Mouse (Mus musculus) heart, postnatal 14 days (tissue): ENCODE measurements around the gene Serpinf2. TPM values are rescaled to one million over a fixed set of nuclear protein-coding genes. Genes with fewer than 3 reads are reported as not detected.

Source experiments
- DNase-seq, 2 experiments: peaks; one replicate each; pipeline ENCODE4 v3.0.0; 2021 to 2022
- intact Hi-C: fragments of 180-260 bp; cut with DNase I; formaldehyde crosslinking; loops from one replicate; pipeline ENCODE4 v1.15.1; 2025
- long read RNA-seq, 2 experiments: library from polyadenylated mRNA; stranded (forward); transcript quantifications; one replicate each; pipeline ENCODE4 v2.0.0; 2021
- total RNA-seq, 2 experiments: library from RNA; stranded (reverse); gene quantifications; 2 replicates each; pipeline ENCODE4 v1.2.3; 2021

Gene Serpinf2
- not detected for total RNA-seq
- long read RNA-seq, experiment 1: 0 reads
- long read RNA-seq, experiment 2: 0 reads

- intact Hi-C loops: no loop called here
- no peak for DNase-seq
Observed at GRCm38 (mm10) chr11:75439363-75439762, at the start of gene Serpinf2. TSS of gene Serpinf2 (minus strand) at chr11:75439591.

GRCm38 (mm10) chr11:75487496-75487895, 48.1 kb upstream of the Serpinf2 start:
- DNase-seq: no peak
- intact Hi-C loops: loop anchor here (2.0 to 10.0 kb wide), 3 partner anchors 19 to 303 kb away; partner anchors contain the start of gene Wdr81

- DNase-seq: peak; percentile 95 to 97
- intact Hi-C loops: loop anchor here (2.0 to 10.0 kb wide), 3 partner anchors 18 to 302 kb away; partner anchors contain the start of gene Wdr81
Observed at GRCm38 (mm10) chr11:75486601-75487285, 47.4 kb upstream of the Serpinf2 start, which contains the start of gene Prpf8. TSS of gene Prpf8 (plus strand) at chr11:75486816.

- intact Hi-C loops: loop anchor here (2.0 to 10.0 kb wide), 3 partner anchors 17 to 301 kb away; partner anchors contain the start of gene Wdr81
Observed at GRCm38 (mm10) chr11:75486192-75486591, 46.8 kb upstream of the Serpinf2 start.

GRCm38 (mm10) chr11:75473376-75473775, 34.0 kb upstream of the Serpinf2 start:
- intact Hi-C loops: no loop called here
- DNase-seq: no peak

More at GRCm38 (mm10) chr11:75486192-75486591, 46.8 kb upstream of the Serpinf2 start:
- DNase-seq: no peak

GRCm38 (mm10) chr11:75472469-75473081, 33.2 kb upstream of the Serpinf2 start:
- intact Hi-C loops: no loop called here
- DNase-seq: no peak

- intact Hi-C loops: no loop called here
- no peak for DNase-seq
Observed at GRCm38 (mm10) chr11:75470675-75471074, 31.3 kb upstream of the Serpinf2 start.

GRCm38 (mm10) chr11:75469261-75469660, 29.9 kb upstream of the Serpinf2 start:
- no peak for DNase-seq
- intact Hi-C loops: loop anchor here (2.0 kb wide), 2 partner anchors 18 to 40 kb away; partner anchors contain the start of gene Prpf8

- intact Hi-C loops: loop anchor here (2.0 kb wide), 2 partner anchors 18 to 40 kb away; partner anchors contain the start of gene Prpf8
- no peak for DNase-seq
Observed at GRCm38 (mm10) chr11:75468410-75468809, 29.0 kb upstream of the Serpinf2 start.

- intact Hi-C loops: loop anchor here (2.0 kb wide), 2 partner anchors 19 to 41 kb away; partner anchors contain the start of gene Prpf8
- peak; percentile 70 to 82 for DNase-seq
Observed at GRCm38 (mm10) chr11:75467512-75468215, 28.3 kb upstream of the Serpinf2 start.

- no peak for DNase-seq
- intact Hi-C loops: no loop called here
Observed at GRCm38 (mm10) chr11:75466731-75467505, 27.5 kb upstream of the Serpinf2 start.

- no peak for DNase-seq
- intact Hi-C loops: no loop called here
Observed at GRCm38 (mm10) chr11:75465051-75465450, 25.7 kb upstream of the Serpinf2 start.

- intact Hi-C loops: no loop called here
- no peak for DNase-seq
Observed at GRCm38 (mm10) chr11:75464417-75464816, 25.0 kb upstream of the Serpinf2 start.

- intact Hi-C loops: no loop called here
- no peak for DNase-seq
Observed at GRCm38 (mm10) chr11:75463624-75464023, 24.2 kb upstream of the Serpinf2 start.

- intact Hi-C loops: no loop called here
- DNase-seq: peak; percentile 91 to 96
Observed at GRCm38 (mm10) chr11:75462865-75463336, 23.5 kb upstream of the Serpinf2 start.

- intact Hi-C loops: no loop called here
- peak; percentile 89 to 90 for DNase-seq
Observed at GRCm38 (mm10) chr11:75462253-75462783, 22.9 kb upstream of the Serpinf2 start.

- intact Hi-C loops: no loop called here
- DNase-seq: no peak
Observed at GRCm38 (mm10) chr11:75461743-75462252, 22.4 kb upstream of the Serpinf2 start.

GRCm38 (mm10) chr11:75460844-75461742, 21.7 kb upstream of the Serpinf2 start, which contains the start of gene Tlcd2:
TSS of gene Tlcd2 (plus strand) at chr11:75461715.
- intact Hi-C loops: no loop called here
- DNase-seq: peak; percentile 99
